Mouse (Mus musculus): ENCODE measurements around the gene Ube2o. TPM values are rescaled to one million over a fixed set of nuclear protein-coding genes. Genes with fewer than 3 reads are reported as not detected.

The Ube2o gene
- total and polyA plus RNA-seq, 3 experiments = 6.3 to 41.7 (median 20.1) TPM

DNA sequence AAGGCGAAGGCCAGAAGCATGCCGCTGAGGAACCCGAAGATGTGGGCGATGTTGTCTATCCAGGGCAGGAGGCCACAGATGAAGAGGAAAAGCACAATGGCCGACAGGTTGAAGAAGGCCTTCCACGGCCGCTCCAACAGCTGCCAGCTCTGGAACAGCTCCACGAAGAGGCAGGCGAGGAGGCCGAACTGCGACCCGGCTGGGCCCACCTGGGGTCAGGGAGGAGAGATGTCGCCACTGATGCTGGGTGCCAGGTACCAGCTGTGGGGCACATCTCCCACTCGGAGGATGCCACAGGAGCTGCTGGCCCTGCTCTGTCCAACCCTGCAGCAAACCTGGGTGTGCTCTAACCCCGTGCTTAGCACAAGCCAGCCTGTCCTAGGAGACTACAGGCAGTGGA lies 18.0 kb upstream of the Ube2o start:
- Histone ChIP-seq H3K36me3 (replicated peaks) (peaks cover 26% of the 10 kb centered on the region), H3K9me3 (replicated peaks) (no peaks in the 10 kb centered on the region), H3K4me1 (ENCODE audit: insufficient read depth, low read depth, low read length) (no peaks in the 10 kb centered on the region), H3K27me3 (ENCODE audit: insufficient read depth, low read length) (peaks cover 35% of the 10 kb centered on the region), H3K4me3 (ENCODE audit: low read depth, low read length) (no peak overlapping the region)
- TF ChIP-seq TAL1 (conservative IDR thresholded peaks at IDR 0.05; ENCODE audit: low read depth, low read length) (no peak), GATA2 (IDR thresholded peaks at IDR 0.05; ENCODE audit: borderline replicate concordance, low read depth, low read length) (no peak), CTCF (IDR thresholded peaks at IDR 0.05; ENCODE audit: low read depth, low read length) (no peak), GATA1 (IDR thresholded peaks at IDR 0.05; ENCODE audit: borderline replicate concordance, low read length) (no peak), POLR2AphosphoS5 (IDR thresholded peaks at IDR 0.05; ENCODE audit: insufficient replicate concordance, low read depth, low read length) (no peak)
- ATAC-seq (ENCODE audit: extremely low read depth, insufficient number of reproducible peaks, low FRiP score, poor library complexity, severe bottlenecking) (no peak), DNase-seq (ENCODE audit: low spot score) (no peak)

DNA sequence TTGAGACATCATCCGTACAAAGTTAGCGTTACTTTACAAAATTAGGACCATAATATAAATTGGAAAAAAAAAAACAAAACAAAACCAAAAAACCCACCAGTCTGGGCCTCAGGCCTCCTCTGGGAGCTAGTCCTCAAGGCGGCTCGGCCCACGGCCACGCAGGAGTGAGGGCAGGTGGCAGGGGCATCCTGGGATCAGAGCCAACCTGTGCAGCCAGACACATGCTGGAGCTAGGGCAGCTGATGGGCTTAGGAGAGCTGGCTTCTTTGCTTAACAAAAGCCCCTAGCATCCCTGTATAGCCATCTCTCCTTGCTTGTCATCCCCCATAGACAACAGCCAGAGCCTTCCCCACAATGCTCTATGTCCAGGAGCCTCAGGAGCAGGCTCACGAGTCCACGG lies 16.9 kb upstream of the Ube2o start:
- H3K4me3 ChIP-seq (ENCODE audit: low read depth, low read length) = no peak overlapping the region
- DNase-seq (ENCODE audit: low spot score) (no peak), ATAC-seq (ENCODE audit: extremely low read depth, insufficient number of reproducible peaks, low FRiP score, poor library complexity, severe bottlenecking) (no peak)
- TF ChIP-seq TAL1 (conservative IDR thresholded peaks at IDR 0.05; ENCODE audit: low read depth, low read length) (no peak), GATA1 (IDR thresholded peaks at IDR 0.05; ENCODE audit: borderline replicate concordance, low read length) (no peak), POLR2AphosphoS5 (IDR thresholded peaks at IDR 0.05; ENCODE audit: insufficient replicate concordance, low read depth, low read length) (no peak), GATA2 (IDR thresholded peaks at IDR 0.05; ENCODE audit: borderline replicate concordance, low read depth, low read length) (no peak), CTCF (IDR thresholded peaks at IDR 0.05; ENCODE audit: low read depth, low read length) (no peak)
- peaks cover 16% of the 10 kb centered on the region for H3K36me3 ChIP-seq (replicated peaks)
- peaks cover 44% of the 10 kb centered on the region for H3K27me3 ChIP-seq (ENCODE audit: insufficient read depth, low read length)
- H3K9me3 ChIP-seq (replicated peaks) = no peaks in the 10 kb centered on the region
- H3K4me1 ChIP-seq (ENCODE audit: insufficient read depth, low read depth, low read length) = no peaks in the 10 kb centered on the region

DNA sequence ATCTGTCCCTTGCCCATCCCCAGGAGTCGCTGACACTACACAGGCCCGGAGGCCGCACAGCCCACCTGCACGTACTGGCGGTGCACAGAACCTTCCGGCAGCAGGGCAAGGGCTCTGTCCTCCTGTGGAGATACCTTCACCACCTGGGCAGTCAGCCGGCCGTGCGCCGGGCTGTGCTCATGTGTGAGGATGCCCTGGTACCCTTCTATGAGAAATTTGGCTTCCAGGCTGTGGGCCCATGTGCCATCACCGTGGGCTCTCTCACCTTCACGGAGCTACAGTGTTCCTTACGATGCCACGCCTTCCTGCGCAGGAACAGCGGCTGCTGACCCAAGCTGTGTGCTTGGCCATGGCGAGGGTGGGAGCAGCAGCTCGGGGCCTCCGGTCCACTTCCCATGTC lies 15.5 kb upstream of the Ube2o start:
- ATAC-seq (ENCODE audit: extremely low read depth, insufficient number of reproducible peaks, low FRiP score, poor library complexity, severe bottlenecking) (no peak), DNase-seq (ENCODE audit: low spot score) (no peak)
- TF ChIP-seq CTCF (IDR thresholded peaks at IDR 0.05; ENCODE audit: low read depth, low read length) (no peak), POLR2AphosphoS5 (IDR thresholded peaks at IDR 0.05; ENCODE audit: insufficient replicate concordance, low read depth, low read length) (no peak), TAL1 (conservative IDR thresholded peaks at IDR 0.05; ENCODE audit: low read depth, low read length) (no peak), GATA1 (IDR thresholded peaks at IDR 0.05; ENCODE audit: borderline replicate concordance, low read length) (no peak)
- Histone ChIP-seq H3K36me3 (replicated peaks) (peaks cover 10% of the 10 kb centered on the region), H3K27me3 (ENCODE audit: insufficient read depth, low read length) (peaks cover 43% of the 10 kb centered on the region), H3K4me3 (ENCODE audit: low read depth, low read length) (no peak overlapping the region), H3K9me3 (replicated peaks) (no peaks in the 10 kb centered on the region), H3K4me1 (ENCODE audit: insufficient read depth, low read depth, low read length) (peaks cover 8% of the 10 kb centered on the region)

DNA sequence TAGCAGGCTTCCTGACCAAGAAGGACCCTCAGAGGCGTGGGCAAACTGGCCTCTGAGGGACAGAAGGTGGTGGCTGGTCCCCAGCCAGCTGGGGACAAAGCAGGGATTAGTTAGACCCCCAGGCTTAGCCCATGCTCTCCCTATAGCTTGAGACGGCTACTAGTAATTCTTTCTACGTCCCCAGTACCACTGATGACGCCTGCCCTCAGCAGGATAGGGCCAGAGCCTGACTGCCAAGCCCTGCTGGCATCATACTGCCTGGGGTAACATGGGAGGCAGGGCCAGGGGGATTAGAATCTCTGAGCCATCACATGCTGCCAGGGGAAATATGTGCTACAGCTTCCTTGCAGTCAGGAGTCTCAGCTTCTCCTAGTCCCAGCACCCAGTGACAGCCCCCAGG lies 12.1 kb upstream of the Ube2o start:
- H3K4me1 ChIP-seq (ENCODE audit: insufficient read depth, low read depth, low read length) = peaks cover 31% of the 10 kb centered on the region
- DNase-seq (ENCODE audit: low spot score) = no peak
- H3K27me3 ChIP-seq (ENCODE audit: insufficient read depth, low read length) = peaks cover 67% of the 10 kb centered on the region
- H3K4me3 ChIP-seq (ENCODE audit: low read depth, low read length) = no peak overlapping the region
- no peak for ATAC-seq (ENCODE audit: extremely low read depth, insufficient number of reproducible peaks, low FRiP score, poor library complexity, severe bottlenecking)
- TF ChIP-seq TAL1 (conservative IDR thresholded peaks at IDR 0.05; ENCODE audit: low read depth, low read length) (no peak), GATA1 (IDR thresholded peaks at IDR 0.05; ENCODE audit: borderline replicate concordance, low read length) (no peak), CTCF (IDR thresholded peaks at IDR 0.05; ENCODE audit: low read depth, low read length) (no peak), POLR2AphosphoS5 (IDR thresholded peaks at IDR 0.05; ENCODE audit: insufficient replicate concordance, low read depth, low read length) (no peak), GATA2 (IDR thresholded peaks at IDR 0.05; ENCODE audit: borderline replicate concordance, low read depth, low read length) (no peak)
- H3K9me3 ChIP-seq (replicated peaks) = no peaks in the 10 kb centered on the region
- H3K36me3 ChIP-seq (replicated peaks) = no peaks in the 10 kb centered on the region

DNA sequence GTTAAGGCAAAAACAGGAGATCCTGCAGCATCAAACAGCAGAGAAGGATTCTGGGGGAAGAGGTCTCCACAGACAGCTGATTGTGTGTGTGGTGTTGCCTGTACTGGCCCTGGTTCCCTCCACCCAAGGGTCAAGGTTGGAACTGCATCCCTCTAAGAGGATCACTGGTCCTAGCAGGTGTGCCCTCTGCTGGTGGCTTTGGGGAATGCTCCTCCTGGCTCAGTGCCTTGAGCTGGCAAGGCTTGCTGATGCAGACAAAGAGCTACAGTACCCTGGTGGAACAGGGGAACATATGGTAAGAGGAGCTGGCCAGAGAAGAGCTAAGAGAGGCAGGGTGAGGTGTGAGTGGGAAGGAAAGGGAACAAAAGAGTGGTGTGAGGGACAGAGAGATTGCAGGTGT lies 11.2 kb upstream of the Ube2o start:
- Histone ChIP-seq H3K27me3 (ENCODE audit: insufficient read depth, low read length) (peaks cover 73% of the 10 kb centered on the region), H3K4me1 (ENCODE audit: insufficient read depth, low read depth, low read length) (peaks cover 39% of the 10 kb centered on the region), H3K36me3 (replicated peaks) (no peaks in the 10 kb centered on the region), H3K4me3 (ENCODE audit: low read depth, low read length) (no peak overlapping the region), H3K9me3 (replicated peaks) (no peaks in the 10 kb centered on the region)
- peak; percentile 54; the same call in 1 of the 2 replicates for ATAC-seq (ENCODE audit: extremely low read depth, insufficient number of reproducible peaks, low FRiP score, poor library complexity, severe bottlenecking)
- TF ChIP-seq TAL1 (conservative IDR thresholded peaks at IDR 0.05; ENCODE audit: low read depth, low read length) = no peak
- peak; percentile 99 for TF ChIP-seq CTCF (IDR thresholded peaks at IDR 0.05; ENCODE audit: low read depth, low read length)
- peak; percentile 69 for DNase-seq (ENCODE audit: low spot score)

DNA sequence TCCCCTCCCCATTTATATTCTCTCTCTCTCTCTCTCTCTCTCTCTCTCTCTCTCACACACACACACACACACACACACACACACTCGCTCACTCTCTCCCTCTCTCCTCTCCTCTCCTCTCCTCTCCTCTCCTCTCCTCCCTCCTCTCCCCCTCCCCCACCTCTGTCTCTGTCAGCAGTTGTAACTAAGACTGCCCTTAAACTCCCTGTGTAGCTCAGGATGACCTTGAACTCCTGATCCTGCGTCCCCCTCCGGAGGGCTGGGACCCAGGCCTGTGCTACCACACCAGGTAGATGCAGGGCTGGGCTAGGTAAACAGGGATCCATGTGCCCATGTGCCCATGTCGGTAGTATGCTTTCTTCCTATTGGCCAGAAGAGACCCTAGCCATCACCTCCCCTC lies 10.4 kb upstream of the Ube2o start:
- Histone ChIP-seq H3K4me1 (ENCODE audit: insufficient read depth, low read depth, low read length) (peaks cover 45% of the 10 kb centered on the region), H3K9me3 (replicated peaks) (no peaks in the 10 kb centered on the region), H3K36me3 (replicated peaks) (no peaks in the 10 kb centered on the region), H3K4me3 (ENCODE audit: low read depth, low read length) (no peak overlapping the region), H3K27me3 (ENCODE audit: insufficient read depth, low read length) (peaks cover 71% of the 10 kb centered on the region)
- DNase-seq (ENCODE audit: low spot score) (no peak), ATAC-seq (ENCODE audit: extremely low read depth, insufficient number of reproducible peaks, low FRiP score, poor library complexity, severe bottlenecking) (no peak)
- no peak for TF ChIP-seq GATA1 (IDR thresholded peaks at IDR 0.05; ENCODE audit: borderline replicate concordance, low read length)

DNA sequence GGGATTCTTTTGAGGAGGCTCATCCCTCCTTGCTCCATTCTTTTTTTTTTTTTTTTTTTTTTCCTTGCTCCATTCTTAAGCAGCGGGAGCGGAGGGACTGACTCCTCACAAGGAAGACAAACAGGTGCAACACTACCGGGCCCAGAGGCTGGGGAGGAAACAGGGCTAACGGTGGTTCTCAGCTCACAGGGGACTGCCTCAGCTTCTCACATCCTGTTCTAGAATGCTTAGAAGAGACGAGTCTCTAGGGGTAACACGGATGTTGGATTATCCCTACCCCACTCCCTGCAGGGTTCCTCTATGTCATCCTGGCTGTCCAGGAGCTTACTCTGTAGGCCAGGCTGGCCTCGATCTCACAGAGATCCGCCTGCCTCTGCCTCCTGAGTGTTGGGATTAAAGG lies 8.3 kb upstream of the Ube2o start:
- no peaks in the 10 kb centered on the region for H3K36me3 ChIP-seq (replicated peaks)
- peaks cover 47% of the 10 kb centered on the region for H3K4me1 ChIP-seq (ENCODE audit: insufficient read depth, low read depth, low read length)
- peaks cover 70% of the 10 kb centered on the region for H3K27me3 ChIP-seq (ENCODE audit: insufficient read depth, low read length)
- no peaks in the 10 kb centered on the region for H3K9me3 ChIP-seq (replicated peaks)
- ATAC-seq (ENCODE audit: extremely low read depth, insufficient number of reproducible peaks, low FRiP score, poor library complexity, severe bottlenecking) (no peak), DNase-seq (ENCODE audit: low spot score) (no peak)
- no peak for TF ChIP-seq GATA2 (IDR thresholded peaks at IDR 0.05; ENCODE audit: borderline replicate concordance, low read depth, low read length)
- TF ChIP-seq POLR2AphosphoS5 (IDR thresholded peaks at IDR 0.05; ENCODE audit: insufficient replicate concordance, low read depth, low read length) = no peak
- TF ChIP-seq CTCF (IDR thresholded peaks at IDR 0.05; ENCODE audit: low read depth, low read length) = no peak
- no peak for TF ChIP-seq GATA1 (IDR thresholded peaks at IDR 0.05; ENCODE audit: borderline replicate concordance, low read length)
- TF ChIP-seq TAL1 (conservative IDR thresholded peaks at IDR 0.05; ENCODE audit: low read depth, low read length) = no peak
- H3K4me3 ChIP-seq (ENCODE audit: low read depth, low read length) = no peak overlapping the region

Measured in G1E (cell line).